Mouse (Mus musculus) MEL (cell line): ENCODE measurements around the gene Rfx7. TPM values are rescaled to one million over a fixed set of nuclear protein-coding genes. Genes with fewer than 3 reads are reported as not detected.

Experiments used
- DNase-seq: peaks from one replicate; pipeline ENCODE4 v3.0.0; 2011; ENCODE audit warnings: low read depth, low spot score
- H3K27ac ChIP-seq: 2 replicates; pipeline ENCODE4 v1.5.1; 2012; ENCODE audit warnings: low read depth, mild to moderate bottlenecking, control low read depth, low read length, moderate library complexity; ENCODE audit not compliant: control insufficient read depth
- H3K27me3 ChIP-seq, 2 experiments: fragments of 150-350 bp in 1 of 2; sonication (generic) in 1 of 2; 2 replicates each; pipeline ENCODE4 v1.6.1; 2012; ENCODE audit warnings: low read length in 2 of 2, mild to moderate bottlenecking in 2 of 2, improper control_type of control experiment in 1 of 2, moderate library complexity in 1 of 2; ENCODE audit not compliant: insufficient read depth in 2 of 2, control insufficient read depth in 1 of 2
- H3K36me3 ChIP-seq, 2 experiments: 2 replicates each; pipeline ENCODE4 v1.6.1; 2012 to 2014; ENCODE audit warnings: low read length in 2 of 2, improper control_type of control experiment in 1 of 2, inconsistent platforms in 1 of 2, mild to moderate bottlenecking in 1 of 2; ENCODE audit not compliant: insufficient read depth in 2 of 2, control insufficient read depth in 1 of 2
- H3K4me1 ChIP-seq, 2 experiments: fragments of 150-350 bp in 1 of 2; sonication (generic) in 1 of 2; 2 replicates each; pipeline ENCODE4 v1.6.1; 2012; ENCODE audit warnings: low read length in 2 of 2, improper control_type of control experiment in 1 of 2, mild to moderate bottlenecking in 1 of 2; ENCODE audit not compliant: insufficient read depth in 2 of 2, control insufficient read depth in 1 of 2
- H3K4me3 ChIP-seq, 2 experiments: fragments of 150-350 bp in 1 of 2; sonication (generic) in 1 of 2; 2 replicates each; pipeline ENCODE4 v1.5.1; 2012; ENCODE audit warnings: low read depth in 2 of 2, low read length in 2 of 2, mild to moderate bottlenecking in 2 of 2, moderate library complexity in 2 of 2, control low read depth in 1 of 2, improper control_type of control experiment in 1 of 2; ENCODE audit not compliant: control insufficient read depth in 1 of 2, insufficient read depth in 1 of 2
- H3K79me2 ChIP-seq: 2 replicates; pipeline ENCODE4 v1.6.1; 2012; ENCODE audit warnings: mild to moderate bottlenecking, low read length, moderate library complexity; ENCODE audit not compliant: control insufficient read depth, poor library complexity, insufficient read depth
- H3K9ac ChIP-seq: 2 replicates; pipeline ENCODE4 v1.6.1; 2012; ENCODE audit warnings: low read depth, mild to moderate bottlenecking, control low read depth, low read length, moderate library complexity; ENCODE audit not compliant: control insufficient read depth, poor library complexity, severe bottlenecking
- H3K9me3 ChIP-seq: fragments of 150-350 bp; sonication (generic); replicated peaks from 2 replicates; pipeline ENCODE4 v1.6.1; 2012; ENCODE audit warnings: mild to moderate bottlenecking, low read length, improper control_type of control experiment, moderate library complexity; ENCODE audit not compliant: insufficient read depth
- BHLHE40 ChIP-seq: IDR thresholded peaks from 2 replicates; pipeline ENCODE4 v1.6.1; 2012; ENCODE audit warnings: low read depth, mild to moderate bottlenecking, inconsistent platforms, low read length, improper control_type of control experiment, borderline replicate concordance
- GABPA ChIP-seq: IDR thresholded peaks from 2 replicates; pipeline ENCODE4 v1.6.1; 2012; ENCODE audit warnings: low read depth, mild to moderate bottlenecking, inconsistent platforms, low read length, improper control_type of control experiment, moderate library complexity
- HCFC1 ChIP-seq: IDR thresholded peaks from 2 replicates; pipeline ENCODE4 v1.6.1; 2012; ENCODE audit warnings: low read depth, mild to moderate bottlenecking, inconsistent platforms, low read length, improper control_type of control experiment, moderate library complexity
- KAT2A ChIP-seq: conservative IDR thresholded peaks from 2 replicates; pipeline ENCODE4 v1.6.1; 2012; ENCODE audit warnings: low read depth, low read length, improper control_type of control experiment, inconsistent platforms
- MAX ChIP-seq: IDR thresholded peaks from 2 replicates; pipeline ENCODE4 v1.6.1; 2011; ENCODE audit warnings: low read length, improper control_type of control experiment
- MXI1 ChIP-seq: IDR thresholded peaks from 2 replicates; pipeline ENCODE4 v1.6.1; 2011; ENCODE audit warnings: mild to moderate bottlenecking, low read depth, low read length, improper control_type of control experiment
- MYB ChIP-seq: IDR thresholded peaks from 2 replicates; pipeline ENCODE4 v1.6.1; 2011; ENCODE audit warnings: mild to moderate bottlenecking, low read depth, low read length, improper control_type of control experiment
- POLR2A ChIP-seq, 2 experiments: IDR thresholded peaks; 2 replicates each; pipeline ENCODE4 v1.6.1; 2011 to 2012; ENCODE audit warnings: low read length in 2 of 2, mild to moderate bottlenecking in 2 of 2, control low read depth in 1 of 2, improper control_type of control experiment in 1 of 2, low read depth in 1 of 2, moderate library complexity in 1 of 2; ENCODE audit not compliant: control insufficient read depth in 1 of 2, insufficient read depth in 1 of 2, poor library complexity in 1 of 2
- SMC3 ChIP-seq: IDR thresholded peaks from 2 replicates; pipeline ENCODE4 v1.6.1; 2011; ENCODE audit warnings: low read depth, low read length, improper control_type of control experiment
- TAL1 ChIP-seq: IDR thresholded peaks from 2 replicates; pipeline ENCODE4 v1.6.1; 2012; ENCODE audit warnings: mild to moderate bottlenecking, inconsistent platforms, low read length, moderate library complexity, mixed read lengths
- TBP ChIP-seq: IDR thresholded peaks from 2 replicates; pipeline ENCODE4 v1.8.0; 2011; ENCODE audit warnings: low read depth, low read length, improper control_type of control experiment
- TCF12 ChIP-seq: IDR thresholded peaks from 2 replicates; pipeline ENCODE4 v1.6.1; 2014; ENCODE audit warnings: low read depth, mild to moderate bottlenecking, inconsistent platforms, low read length, improper control_type of control experiment, moderate library complexity
- polyA plus RNA-seq, 2 experiments: library from polyadenylated mRNA; stranded (reverse) in 1 of 2; unstranded in 1 of 2; fragments of >175 nt in 1 of 2; fragments of >200 nt in 1 of 2; gene quantifications; 2 replicates each; pipeline versions ENCODE4 v1.2.1 to v1.2.4; 2012; ENCODE audit warnings: low replicate concordance in 2 of 2, low read depth in 1 of 2; ENCODE audit not compliant: insufficient read length in 2 of 2, insufficient read depth in 1 of 2, missing spikeins in 1 of 2
- total RNA-seq: library from RNA; depleted of rRNA; stranded (reverse); fragments of 300-350 nt; gene quantifications from 2 replicates; pipeline ENCODE4 v1.2.3, GENCODE M21; 2012

Gene Rfx7
- total and polyA plus RNA-seq, 3 experiments, result 6.2 to 30.5 (median 19.9) TPM

DNA sequence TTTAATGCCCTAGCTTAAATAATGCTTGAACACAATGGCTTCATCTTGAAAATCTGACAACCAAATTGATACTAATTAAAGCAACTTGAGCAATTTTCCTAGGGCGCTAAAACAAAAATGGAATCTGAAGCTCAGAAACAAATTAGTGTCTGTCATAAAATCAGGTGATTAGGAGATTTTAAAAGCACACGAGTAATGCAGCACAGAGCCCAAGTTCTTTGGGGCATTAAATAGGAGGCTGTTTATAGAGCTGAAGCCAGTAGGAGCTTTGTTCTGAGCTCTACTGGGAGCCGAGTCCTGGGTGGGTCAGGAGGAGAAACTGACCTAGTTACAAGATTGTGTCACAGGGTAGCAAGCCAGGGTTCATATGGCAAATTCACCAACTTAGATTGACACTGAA is 34.9 kb upstream of the Rfx7 start:
- no peak overlapping the region for H3K4me3 ChIP-seq
- 0 out of 4 replicates have a peak, but pooled peaks cover 3 to 6% of the 10 kb centered on the region in 2 experiments for H3K4me1 ChIP-seq
- no peak overlapping the region for H3K27ac ChIP-seq
- TF ChIP-seq BHLHE40 (no peak), MYB (no peak), TAL1 (no peak), TBP (no peak), MXI1 (no peak)
- H3K79me2 ChIP-seq, result no peaks in the 10 kb centered on the region; the same call in 1 of the 2 replicates
- DNase-seq, result no peak
- H3K36me3 ChIP-seq, result peaks cover 0 to 12% of the 10 kb centered on the region in 2 experiments; a peak in 2 of 4 replicates
- H3K27me3 ChIP-seq, result no peaks in the 10 kb centered on the region
- no peak overlapping the region for H3K9ac ChIP-seq
- no peaks in the 10 kb centered on the region for H3K9me3 ChIP-seq

DNA sequence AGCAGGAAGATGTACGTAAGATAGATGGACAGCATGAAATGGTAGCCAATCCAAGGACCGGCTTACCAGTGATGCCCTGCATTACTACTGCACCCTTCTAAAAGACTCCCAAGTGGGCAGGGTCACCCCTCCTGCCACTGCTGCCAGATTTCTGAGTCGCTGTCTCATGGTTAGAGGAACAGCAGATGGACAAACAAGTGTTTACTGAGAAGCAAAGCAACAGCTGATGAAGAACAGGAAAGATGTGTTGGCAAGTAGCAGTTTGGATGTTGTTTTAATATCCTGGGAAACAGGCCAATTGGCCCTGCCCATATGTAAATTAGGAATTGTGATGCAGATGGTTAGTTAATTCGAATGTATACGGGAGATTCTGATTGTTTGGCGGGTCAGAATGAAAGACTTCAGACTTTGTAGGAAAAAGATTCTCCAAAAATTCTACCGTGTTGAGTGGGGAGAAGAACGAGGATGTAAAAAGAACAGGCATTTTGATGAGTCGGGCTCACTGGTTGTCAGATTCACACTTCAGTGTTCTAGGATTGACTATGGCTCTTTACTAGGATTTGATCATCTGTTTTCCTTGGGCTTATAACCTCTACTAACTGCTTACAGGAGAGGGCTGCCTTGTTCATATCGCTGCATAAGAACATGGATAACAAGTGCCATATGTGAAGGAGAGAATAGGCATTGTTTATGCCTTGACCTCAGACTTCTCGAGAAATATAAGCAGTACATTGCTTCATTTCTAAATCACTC is 19.6 kb upstream of the Rfx7 start:
- H3K9ac ChIP-seq, result no peak overlapping the region
- H3K4me3 ChIP-seq, result no peak overlapping the region
- H3K9me3 ChIP-seq, result no peaks in the 10 kb centered on the region
- H3K4me1 ChIP-seq, result no peaks in the 10 kb centered on the region
- no peak for DNase-seq
- H3K36me3 ChIP-seq, result no peaks in the 10 kb centered on the region
- H3K27ac ChIP-seq, result no peak overlapping the region
- TF ChIP-seq TBP, result no peak
- TF ChIP-seq GABPA, result no peak
- no peak for TF ChIP-seq POLR2A (IDR thresholded peaks at IDR 0.05; ENCODE audit: control insufficient read depth in 1 of 2, insufficient read depth in 1 of 2, low read depth in 1 of 2, low read length in 2 of 2, poor library complexity in 1 of 2)
- TF ChIP-seq MAX, result no peak
- TF ChIP-seq KAT2A, result no peak
- no peak for TF ChIP-seq HCFC1
- TF ChIP-seq SMC3, result no peak
- TF ChIP-seq TAL1, result no peak
- H3K79me2 ChIP-seq, result no peaks in the 10 kb centered on the region
- no peaks in the 10 kb centered on the region for H3K27me3 ChIP-seq

DNA sequence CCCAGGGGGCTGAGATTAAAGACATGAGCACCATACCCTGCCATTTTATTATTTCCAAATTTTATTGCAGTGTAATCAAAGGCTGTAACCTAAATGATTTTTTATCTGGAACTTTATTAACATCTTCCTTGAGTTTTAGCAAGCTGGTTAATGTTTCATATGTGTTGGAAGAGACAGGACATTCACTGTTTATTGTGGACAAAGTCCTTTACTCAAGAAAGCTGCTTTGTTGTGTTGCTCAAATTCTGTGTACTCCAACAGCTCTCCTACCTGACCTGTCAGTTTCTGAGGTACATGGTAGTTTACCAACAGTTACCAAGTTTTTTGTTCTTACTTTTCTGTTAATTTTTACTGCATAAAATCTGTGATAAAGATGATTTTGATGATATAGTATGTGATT is 16.7 kb upstream of the Rfx7 start:
- Histone ChIP-seq H3K4me3 (no peak overlapping the region), H3K27ac (no peak overlapping the region), H3K4me1 (no peaks in the 10 kb centered on the region), H3K79me2 (no peaks in the 10 kb centered on the region)
- no peak for DNase-seq
- TF ChIP-seq MYB (no peak), TCF12 (no peak)
- TF ChIP-seq, all 39 proteins: peak for 0
- no peaks in the 10 kb centered on the region for H3K27me3 ChIP-seq
- no peaks in the 10 kb centered on the region for H3K36me3 ChIP-seq
- no peak overlapping the region for H3K9ac ChIP-seq
- no peaks in the 10 kb centered on the region for H3K9me3 ChIP-seq
